Mouse (Mus musculus) cortical plate, adult 2 months (tissue): Measurements from ENCODE around the gene Cyp2t4.

Experiments used
- CTCF ChIP-seq: fragments of 200-500 bp; IDR thresholded peaks from 2 replicates; pipeline ENCODE4 v1.5.1; 2011; ENCODE audit warnings: mild to moderate bottlenecking, control low read depth, low read length; ENCODE audit not compliant: insufficient read depth; ENCODE audit errors: extremely low read depth
- POLR2A ChIP-seq: fragments of 200-500 bp; IDR thresholded peaks from 2 replicates; pipeline ENCODE4 v1.6.1; 2011; ENCODE audit warnings: mild to moderate bottlenecking, low read length, control low read depth; ENCODE audit not compliant: insufficient read depth; ENCODE audit errors: extremely low read depth

DNA sequence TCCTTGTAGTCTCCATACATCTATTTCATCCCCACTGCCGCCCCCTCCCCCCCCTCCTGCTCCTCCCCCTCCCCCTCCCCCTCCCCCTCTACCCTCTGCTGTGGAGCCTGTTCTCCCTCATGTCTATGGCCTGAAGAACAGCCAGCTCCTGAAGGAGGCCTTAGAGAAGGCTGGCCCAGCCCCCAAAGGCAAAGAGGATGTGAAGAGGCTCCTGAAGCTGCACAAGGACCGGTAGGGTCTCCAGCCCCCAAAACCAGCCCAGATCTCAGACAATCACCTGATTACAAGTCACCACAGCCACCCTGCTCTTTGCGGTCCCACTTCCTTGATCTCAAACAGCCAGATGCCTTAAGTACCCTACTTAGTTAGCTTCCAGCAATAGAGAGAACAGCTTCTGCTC lies 43.6 kb downstream of the Cyp2t4 start:
- TF ChIP-seq CTCF (no peak), POLR2A (no peak)
